Mouse (Mus musculus) lung, embryonic 16.5 days (tissue): ENCODE measurements at regions not wholly inside any gene's neighbourhood (a gene's known extent, or its start where the extent isn't known, plus 50 kb on each side); places are given as distances from the start of the nearest gene placed in this dataset.

Source experiments
- ATAC-seq: fragments of 200-750 bp; cut with Nextera tagmentation; 2 replicates; pipeline ENCODE4 v1.8.0; 2017; ENCODE audit warnings: low read depth, mild to moderate bottlenecking, moderate library complexity
- H3K27ac ChIP-seq: fragments of 300-500 bp; sonication (generic); 2 replicates; pipeline ENCODE4 v1.5.1; 2014; ENCODE audit warnings: mild to moderate bottlenecking, control low read depth, low read length
- H3K27me3 ChIP-seq: fragments of 300-500 bp; sonication (generic); 2 replicates; pipeline ENCODE4 v1.6.1; 2014; ENCODE audit warnings: low read depth, low read length, mixed read lengths; ENCODE audit not compliant: control insufficient read depth, insufficient read depth
- H3K36me3 ChIP-seq: fragments of 300-500 bp; sonication (generic); 2 replicates; pipeline ENCODE4 v1.6.1; 2014; ENCODE audit warnings: low read length; ENCODE audit not compliant: control insufficient read depth, insufficient read depth
- H3K4me1 ChIP-seq: fragments of 300-500 bp; sonication (generic); replicated peaks from 2 replicates; pipeline ENCODE4 v1.6.1; 2014; ENCODE audit warnings: low read length, mixed read lengths; ENCODE audit not compliant: control insufficient read depth, insufficient read depth
- H3K4me2 ChIP-seq: fragments of 300-500 bp; sonication (generic); 2 replicates; pipeline ENCODE4 v1.6.1; 2014; ENCODE audit warnings: low read depth, low read length, control low read depth
- H3K4me3 ChIP-seq: fragments of 300-500 bp; sonication (generic); 2 replicates; pipeline ENCODE4 v1.5.1; 2014; ENCODE audit warnings: mild to moderate bottlenecking, low read length, control low read depth
- H3K9ac ChIP-seq: fragments of 300-500 bp; sonication (generic); 2 replicates; pipeline ENCODE4 v1.6.1; 2014; ENCODE audit warnings: low read length, control low read depth
- H3K9me3 ChIP-seq: fragments of 300-500 bp; sonication (generic); 2 replicates; pipeline ENCODE4 v1.6.1; 2016; ENCODE audit warnings: low read length; ENCODE audit not compliant: control insufficient read depth
- WGBS: fragments of 180-500 bp; shearing (Covaris S2); extraction: QIAGEN DNeasy Blood & Tissue Kit; methylation state at CpG from one replicate; pipeline ENCODE4 v1.1.7; 2014; 5-methylcytosine and 5-hydroxymethylcytosine counted together

DNA sequence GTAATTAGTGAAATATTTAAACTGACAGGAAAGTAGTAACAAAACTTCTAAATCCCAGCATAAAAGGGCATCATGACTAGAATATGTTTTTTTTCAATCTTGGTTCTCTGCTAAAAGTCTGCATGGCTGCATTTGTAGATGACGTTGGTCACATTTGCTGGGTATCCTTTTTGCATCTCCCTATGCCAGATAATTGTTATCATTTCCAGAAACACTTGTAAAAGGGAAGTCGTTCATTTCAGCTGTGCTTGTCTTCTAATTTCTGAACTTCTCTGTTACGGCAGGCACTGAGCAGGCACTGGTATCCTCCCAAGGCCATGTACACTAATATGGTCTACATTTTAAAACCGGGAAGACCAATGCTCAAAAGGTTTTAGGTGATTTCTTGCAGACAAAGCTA is 69.6 kb upstream of the Rps6ka3 start:
- no peak for ATAC-seq
- no peak overlapping the region for H3K27ac ChIP-seq

DNA sequence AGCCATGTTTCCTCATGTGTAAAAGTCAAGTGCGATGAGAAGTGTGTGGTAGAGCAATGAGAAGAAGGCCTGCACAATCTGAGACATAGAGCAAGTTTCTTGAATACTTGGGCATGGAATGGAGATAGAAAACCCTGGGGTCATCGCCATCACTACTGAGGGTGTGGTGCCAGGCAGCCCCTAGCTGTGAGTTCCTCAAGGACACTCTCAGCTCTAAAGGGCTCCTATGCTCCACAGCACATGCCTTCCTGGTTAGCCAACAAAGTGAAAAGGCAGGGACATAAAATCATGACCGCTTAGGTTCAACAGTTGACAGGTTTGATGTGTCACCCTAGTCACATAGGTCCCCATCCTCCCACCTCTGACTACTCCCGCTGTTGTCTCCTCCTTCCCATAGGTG is 66.8 kb upstream of the Rps6ka3 start:
- no peak overlapping the region for H3K4me2 ChIP-seq
- H3K27ac ChIP-seq, result no peak overlapping the region
- no peak overlapping the region for H3K4me3 ChIP-seq
- H3K27me3 ChIP-seq, result no peaks in the 10 kb centered on the region
- H3K9me3 ChIP-seq, result no peaks in the 10 kb centered on the region
- no peak overlapping the region for H3K9ac ChIP-seq
- no peaks in the 10 kb centered on the region for H3K4me1 ChIP-seq
- no peak for ATAC-seq
- H3K36me3 ChIP-seq, result no peaks in the 10 kb centered on the region
- 83% methylated on average over 4 of the region's 4 CpGs for WGBS

More for the DNA sequence above, 69.6 kb upstream of the Rps6ka3 start:
- Histone ChIP-seq H3K9me3 (no peaks in the 10 kb centered on the region), H3K27me3 (no peaks in the 10 kb centered on the region), H3K4me1 (no peaks in the 10 kb centered on the region), H3K9ac (no peak overlapping the region), H3K36me3 (no peaks in the 10 kb centered on the region), H3K4me2 (no peak overlapping the region), H3K4me3 (no peak overlapping the region)
- WGBS, result 60% methylated on average over 4 of the region's 4 CpGs

DNA sequence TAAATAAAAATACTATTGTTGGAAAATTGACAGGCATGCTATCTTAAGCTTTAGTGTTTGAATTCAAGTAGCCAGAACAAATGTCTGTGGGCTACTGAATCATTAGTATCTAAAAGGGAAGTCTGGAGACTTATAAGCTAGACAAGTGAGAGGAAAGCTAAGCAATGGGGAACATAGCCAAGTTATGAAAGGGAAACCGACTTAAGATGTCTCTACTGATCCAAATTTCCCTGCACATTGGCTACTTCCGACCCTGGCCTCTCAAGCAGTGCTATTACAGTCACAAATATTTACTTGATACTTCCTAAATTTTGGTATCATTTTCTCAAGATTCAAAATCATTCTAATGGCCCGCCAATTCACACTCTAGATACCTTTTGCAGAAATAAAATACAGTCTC is 65.4 kb upstream of the Rps6ka3 start:
- H3K4me2 ChIP-seq, result no peak overlapping the region
- no peaks in the 10 kb centered on the region for H3K4me1 ChIP-seq
- H3K9me3 ChIP-seq, result no peaks in the 10 kb centered on the region
- WGBS, result 68% methylated on average over 3 of the region's 3 CpGs
- H3K9ac ChIP-seq, result no peak overlapping the region
- no peak overlapping the region for H3K4me3 ChIP-seq
- H3K27me3 ChIP-seq, result no peaks in the 10 kb centered on the region
- no peaks in the 10 kb centered on the region for H3K36me3 ChIP-seq
- ATAC-seq, result no peak
- no peak overlapping the region for H3K27ac ChIP-seq

DNA sequence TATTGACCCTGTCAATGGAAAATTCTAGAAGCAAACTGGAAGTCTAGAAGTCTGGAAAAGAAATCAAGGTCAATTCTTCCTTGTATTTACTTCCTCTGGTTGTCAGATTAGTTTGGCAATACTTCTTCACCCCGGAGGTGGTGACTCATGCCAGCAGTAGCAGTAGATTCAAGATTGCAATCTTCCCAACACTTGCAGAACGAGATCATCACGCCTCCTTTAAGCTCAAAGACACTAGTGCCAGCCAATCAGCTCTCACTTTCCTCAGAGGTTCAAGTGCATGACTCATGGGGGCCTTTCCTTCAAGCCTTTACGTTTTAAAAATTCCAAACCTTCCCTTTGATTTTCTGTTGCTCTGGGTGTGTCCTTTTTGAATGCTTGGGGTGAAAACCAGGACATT is 64.9 kb upstream of the Rps6ka3 start:
- H3K4me1 ChIP-seq, result no peaks in the 10 kb centered on the region
- no peak overlapping the region for H3K9ac ChIP-seq
- no peak overlapping the region for H3K27ac ChIP-seq
- H3K9me3 ChIP-seq, result no peaks in the 10 kb centered on the region
- ATAC-seq, result no peak
- H3K4me2 ChIP-seq, result no peak overlapping the region
- no peak overlapping the region for H3K4me3 ChIP-seq
- no peaks in the 10 kb centered on the region for H3K27me3 ChIP-seq
- WGBS, result 32% methylated on average over 4 of the region's 4 CpGs
- no peaks in the 10 kb centered on the region for H3K36me3 ChIP-seq

DNA sequence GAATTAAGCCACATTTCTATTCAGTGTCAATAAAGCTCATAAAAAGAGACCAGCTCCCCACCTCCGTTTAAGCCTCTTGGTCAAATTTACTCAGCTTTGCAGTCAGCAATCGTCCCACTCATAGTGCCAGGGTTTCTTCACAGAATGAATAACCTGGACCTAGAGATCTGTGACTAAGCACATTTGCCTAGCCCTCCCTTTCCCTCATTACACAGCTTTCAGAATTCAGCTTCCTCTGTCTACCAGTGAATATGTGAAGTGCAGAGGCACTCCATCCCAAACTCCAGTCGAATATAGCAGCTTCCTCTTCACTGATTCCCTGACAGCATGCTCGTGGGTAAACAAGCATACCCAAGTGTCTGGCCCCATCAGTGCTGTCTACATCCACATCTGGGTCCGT is 54.3 kb upstream of the Rps6ka3 start:
- Histone ChIP-seq H3K36me3 (no peaks in the 10 kb centered on the region), H3K9me3 (no peaks in the 10 kb centered on the region), H3K4me3 (no peak overlapping the region), H3K27ac (no peak overlapping the region), H3K4me1 (peaks cover 4% of the 10 kb centered on the region; the same call in 1 of the 2 replicates), H3K9ac (no peak overlapping the region), H3K4me2 (no peak overlapping the region), H3K27me3 (no peaks in the 10 kb centered on the region)
- 48% methylated on average over 5 of the region's 5 CpGs for WGBS
- peak; percentile 41 for ATAC-seq

DNA sequence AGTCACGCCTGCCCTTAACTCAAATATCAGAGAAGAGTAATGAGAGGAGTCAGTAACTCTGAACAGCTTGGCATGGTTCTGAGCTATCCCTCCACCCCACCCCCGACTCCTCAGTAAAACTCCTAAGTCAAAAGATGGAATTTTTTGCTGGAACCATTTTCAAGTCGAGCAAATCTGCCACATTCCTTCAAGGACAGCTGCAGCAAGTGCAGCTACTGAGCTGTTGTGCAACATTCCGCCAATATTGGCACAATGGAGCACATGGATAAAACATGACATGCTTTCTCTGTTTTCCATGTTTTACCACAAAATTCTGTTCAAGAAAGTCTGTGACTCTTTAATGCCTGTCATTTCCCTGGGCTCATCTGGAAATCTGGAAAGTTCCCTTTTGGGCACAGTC is 53.1 kb upstream of the Rps6ka3 start:
- H3K9me3 ChIP-seq, result no peaks in the 10 kb centered on the region
- no peak overlapping the region for H3K27ac ChIP-seq
- no peak overlapping the region for H3K9ac ChIP-seq
- no peak overlapping the region for H3K4me2 ChIP-seq
- no peak overlapping the region for H3K4me3 ChIP-seq
- ATAC-seq, result no peak
- peaks cover 4% of the 10 kb centered on the region; the same call in 1 of the 2 replicates for H3K4me1 ChIP-seq
- 38% methylated on average over 4 of the region's 4 CpGs for WGBS
- no peaks in the 10 kb centered on the region for H3K27me3 ChIP-seq
- no peaks in the 10 kb centered on the region for H3K36me3 ChIP-seq

DNA sequence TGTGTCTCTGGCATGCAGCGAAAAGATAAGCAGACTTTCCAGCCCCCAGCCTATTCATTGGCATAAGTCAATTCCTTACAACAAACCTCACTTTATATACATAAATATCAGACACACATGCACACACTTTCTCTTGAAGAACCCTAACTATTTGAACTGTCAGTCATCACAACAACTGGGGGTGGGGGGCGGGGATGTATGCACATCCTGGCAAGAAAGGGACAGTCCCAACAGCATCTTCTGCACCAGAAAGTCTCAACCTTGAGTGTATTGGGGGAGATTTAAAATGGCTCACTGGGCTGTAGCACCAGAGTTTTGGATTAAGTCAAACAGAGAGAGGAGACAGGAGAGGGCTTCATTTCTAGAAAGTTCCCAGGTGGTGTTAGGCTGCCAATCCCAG is 50.4 kb upstream of the Rps6ka3 start:
- H3K4me2 ChIP-seq, result no peak overlapping the region
- ATAC-seq, result no peak
- H3K27me3 ChIP-seq, result no peaks in the 10 kb centered on the region
- no peak overlapping the region for H3K4me3 ChIP-seq
- WGBS, result 80% methylated on average over 2 of the region's 2 CpGs
- H3K9ac ChIP-seq, result no peak overlapping the region
- H3K9me3 ChIP-seq, result no peaks in the 10 kb centered on the region
- H3K36me3 ChIP-seq, result no peaks in the 10 kb centered on the region
- peaks cover 4% of the 10 kb centered on the region; the same call in 1 of the 2 replicates for H3K4me1 ChIP-seq
- no peak overlapping the region for H3K27ac ChIP-seq
